Mouse (Mus musculus) liver, embryonic 14.5 days (tissue): ENCODE data around the gene Atp6v0a4.

Source experiments
- CTCF ChIP-seq: IDR thresholded peaks from 2 replicates; pipeline ENCODE4 v1.5.1; 2016; ENCODE audit warnings: antibody characterized with exemption, low read depth, control low read depth
- EP300 ChIP-seq: IDR thresholded peaks from 2 replicates; pipeline ENCODE4 v1.6.1; 2016; ENCODE audit warnings: antibody characterized with exemption, low read depth

GRCm38 (mm10) chr6:38124882-38125281 lies 496 bp upstream of the Atp6v0a4 start:
- TF ChIP-seq CTCF: no peak
- TF ChIP-seq EP300: no peak
